Mouse (Mus musculus) liver, embryonic 14.5 days (tissue): ENCODE results near the gene Castor1. TPM values are rescaled to one million over a fixed set of nuclear protein-coding genes. Genes with fewer than 3 reads are reported as not detected.

Source experiments
- ATAC-seq: fragments of 200-750 bp; cut with Nextera tagmentation; 2 replicates; pipeline ENCODE4 v1.8.0; 2017; ENCODE audit warnings: moderate number of reproducible peaks, mild to moderate bottlenecking, moderate library complexity; ENCODE audit not compliant: insufficient read depth
- DNase-seq, 3 experiments: peaks; one replicate each; pipeline ENCODE4 v3.0.0-alpha.2; 2012 to 2013; ENCODE audit warnings: low read depth in 3 of 3, low spot score in 3 of 3
- H3K27ac ChIP-seq: fragments of 300-500 bp; sonication (generic); 2 replicates; pipeline ENCODE4 v1.5.1; 2014; ENCODE audit warnings: moderate library complexity, mild to moderate bottlenecking, control low read depth, inconsistent platforms
- H3K27me3 ChIP-seq: fragments of 300-500 bp; sonication (generic); 2 replicates; pipeline ENCODE4 v1.6.1; 2014; ENCODE audit warnings: mild to moderate bottlenecking, low read length, moderate library complexity; ENCODE audit not compliant: control insufficient read depth, insufficient read depth
- H3K36me3 ChIP-seq: fragments of 300-500 bp; sonication (generic); replicated peaks from 2 replicates; pipeline ENCODE4 v1.6.1; 2014; ENCODE audit warnings: low read depth; ENCODE audit not compliant: control insufficient read depth, insufficient read depth
- H3K4me1 ChIP-seq, 2 experiments: fragments of 200-500 bp in 1 of 2; fragments of 300-500 bp in 1 of 2; sonication (generic) in 1 of 2; replicated peaks; 2 replicates each; pipeline ENCODE4 v1.6.1; 2012 to 2014; ENCODE audit warnings: antibody characterized with exemption in 1 of 2, inconsistent platforms in 1 of 2, low read length in 1 of 2; ENCODE audit not compliant: control insufficient read depth in 2 of 2, insufficient read depth in 2 of 2
- H3K4me2 ChIP-seq: fragments of 300-500 bp; sonication (generic); 2 replicates; pipeline ENCODE4 v1.6.1; 2014; ENCODE audit warnings: low read depth, mild to moderate bottlenecking, control low read depth, moderate library complexity
- H3K4me3 ChIP-seq, 2 experiments: fragments of 200-500 bp in 1 of 2; fragments of 300-500 bp in 1 of 2; sonication (generic) in 1 of 2; 2 replicates each; pipeline ENCODE4 v1.5.1; 2012 to 2014; ENCODE audit warnings: low read depth in 2 of 2, low read length in 2 of 2, mild to moderate bottlenecking in 2 of 2, control low read depth in 1 of 2, inconsistent platforms in 1 of 2, moderate library complexity in 1 of 2; ENCODE audit not compliant: insufficient read depth in 1 of 2
- H3K9ac ChIP-seq: fragments of 300-500 bp; sonication (generic); replicated peaks from 2 replicates; pipeline ENCODE4 v1.6.1; 2014; ENCODE audit warnings: mild to moderate bottlenecking, control low read depth, moderate library complexity
- H3K9me3 ChIP-seq: fragments of 300-500 bp; sonication (generic); 2 replicates; pipeline ENCODE4 v1.6.1; 2016; ENCODE audit warnings: low read length, mixed read lengths; ENCODE audit not compliant: control insufficient read depth
- CTCF ChIP-seq: IDR thresholded peaks from 2 replicates; pipeline ENCODE4 v1.5.1; 2016; ENCODE audit warnings: antibody characterized with exemption, low read depth, control low read depth
- EP300 ChIP-seq: IDR thresholded peaks from 2 replicates; pipeline ENCODE4 v1.6.1; 2016; ENCODE audit warnings: antibody characterized with exemption, low read depth
- WGBS: fragments of 180-500 bp; shearing (Covaris S2); extraction: QIAGEN DNeasy Blood & Tissue Kit; methylation state at CpG from one replicate; pipeline ENCODE4 v1.1.7; 2014; ENCODE audit not compliant: insufficient replicate concordance; 5-methylcytosine and 5-hydroxymethylcytosine counted together
- polyA plus RNA-seq, 2 experiments: library from polyadenylated mRNA; depleted of rRNA in 1 of 2; stranded (reverse) in 1 of 2; unstranded in 1 of 2; fragments of >200 nt; fragmentation: Nextera tagmentation in 1 of 2; extraction: Ambion mirVana in 1 of 2; gene quantifications; 2 replicates each; pipeline versions ENCODE4 v1.2.1 to v1.2.3; 2012 to 2014

Castor1 gene
- polyA plus RNA-seq, 2 experiments: 1.1 to 1.4 TPM

GRCm38 (mm10) chr11:4231435-4231834, 13.4 kb downstream of the Castor1 start:
- no peaks in the 10 kb centered on the region for H3K27me3 ChIP-seq
- H3K9ac ChIP-seq: no peak overlapping the region
- peaks cover 23 to 42% of the 10 kb centered on the region in 2 experiments for H3K4me1 ChIP-seq
- 73% methylated on average over 2 of the region's 2 CpGs for WGBS
- DNase-seq (no peak), ATAC-seq (no peak)
- H3K27ac ChIP-seq: no peak overlapping the region
- no peak overlapping the region for H3K4me3 ChIP-seq
- no peak overlapping the region for H3K4me2 ChIP-seq
- peaks cover 4% of the 10 kb centered on the region for H3K36me3 ChIP-seq
- no peaks in the 10 kb centered on the region for H3K9me3 ChIP-seq
- TF ChIP-seq CTCF: no peak
- no peak for TF ChIP-seq EP300

GRCm38 (mm10) chr11:4232644-4233043, 14.6 kb downstream of the Castor1 start:
- H3K27ac ChIP-seq: no peak overlapping the region
- peaks cover 14 to 34% of the 10 kb centered on the region in 2 experiments for H3K4me1 ChIP-seq
- ATAC-seq: peak; percentile 23

GRCm38 (mm10) chr11:4235052-4235655, 17.1 kb downstream of the Castor1 start:
- peaks cover 12 to 22% of the 10 kb centered on the region in 2 experiments for H3K4me1 ChIP-seq
- no peak for DNase-seq
- WGBS: 70% methylated on average over 6 of the region's 6 CpGs
- no peaks in the 10 kb centered on the region for H3K9me3 ChIP-seq
- TF ChIP-seq EP300: no peak
- no peak for TF ChIP-seq CTCF
- peaks cover 4% of the 10 kb centered on the region for H3K36me3 ChIP-seq
- H3K27ac ChIP-seq: peak overlapping the region; percentile 46
- H3K4me2 ChIP-seq: peak overlapping the region; percentile 58
- H3K9ac ChIP-seq: peak overlapping the region; percentile 51
- peak; percentile 27; the same call in 1 of the 2 replicates for ATAC-seq
- no peak overlapping the region for H3K4me3 ChIP-seq
- no peaks in the 10 kb centered on the region for H3K27me3 ChIP-seq

More at GRCm38 (mm10) chr11:4232644-4233043, 14.6 kb downstream of the Castor1 start:
- no peak for TF ChIP-seq CTCF
- TF ChIP-seq EP300: no peak
- Histone ChIP-seq H3K9me3 (no peaks in the 10 kb centered on the region), H3K4me2 (no peak overlapping the region), H3K9ac (no peak overlapping the region), H3K27me3 (no peaks in the 10 kb centered on the region), H3K36me3 (peaks cover 4% of the 10 kb centered on the region), H3K4me3 (no peak overlapping the region)
- no peak for DNase-seq
- WGBS: 32% methylated on average over 12 of the region's 12 CpGs

- Histone ChIP-seq H3K4me1 (peaks cover 12 to 24% of the 10 kb centered on the region in 2 experiments), H3K4me2 (peak within 1 kb of the TSS; percentile 58)
Measured at GRCm38 (mm10) chr11:4235665-4236545, 17.9 kb downstream of the Castor1 start, which contains the start of gene Osm. TSS of gene Osm (plus strand) at chr11:4236420.

GRCm38 (mm10) chr11:4236546-4237067, 18.6 kb downstream of the Castor1 start:
- Histone ChIP-seq H3K36me3 (peaks cover 4% of the 10 kb centered on the region), H3K9me3 (no peaks in the 10 kb centered on the region), H3K4me1 (peaks cover 12 to 26% of the 10 kb centered on the region in 2 experiments), H3K4me3 (no peak overlapping the region), H3K4me2 (peak overlapping the region; percentile 58), H3K9ac (no peak overlapping the region), H3K27ac (no peak overlapping the region), H3K27me3 (no peaks in the 10 kb centered on the region)
- WGBS: 69% methylated on average over 21 of the region's 21 CpGs
- TF ChIP-seq CTCF (no peak), EP300 (no peak)
- DNase-seq (no peak), ATAC-seq (no peak)

More at GRCm38 (mm10) chr11:4235665-4236545, 17.9 kb downstream of the Castor1 start, which contains the start of gene Osm:
- Histone ChIP-seq H3K9me3 (no peaks in the 10 kb centered on the region), H3K27ac (peak within 1 kb of the TSS; percentile 46), H3K36me3 (peaks cover 4% of the 10 kb centered on the region), H3K4me3 (peak within 1 kb of the TSS in 1 of 2 experiments; percentile 7; a peak in 1 of 4 replicates), H3K9ac (peak within 1 kb of the TSS; percentile 51), H3K27me3 (no peaks in the 10 kb centered on the region)
- ATAC-seq (peak; percentile 59; the same call in 1 of the 2 replicates), DNase-seq (no peak)
- no peak for TF ChIP-seq EP300
- TF ChIP-seq CTCF: no peak
- WGBS: 52% methylated on average over 16 of the region's 16 CpGs
